Mouse (Mus musculus) heart, postnatal 0 days (tissue): ENCODE data around the gene Irak1bp1. TPM values are rescaled to one million over a fixed set of nuclear protein-coding genes. Genes with fewer than 3 reads are reported as not detected.

ENCODE experiments used
- ATAC-seq: fragments of 200-750 bp; cut with Nextera tagmentation; 2 replicates; pipeline ENCODE4 v1.8.0; 2017; ENCODE audit warnings: low read depth, moderate number of reproducible peaks, moderate library complexity; ENCODE audit not compliant: insufficient read depth
- DNase-seq: peaks from one replicate; pipeline ENCODE4 v3.0.0-alpha.2; 2016; ENCODE audit warnings: low spot score
- H3K27ac ChIP-seq: fragments of 300-500 bp; sonication (generic); 2 replicates; pipeline ENCODE4 v1.5.1; 2014; ENCODE audit warnings: low read depth, mild to moderate bottlenecking
- H3K27me3 ChIP-seq: fragments of 300-500 bp; sonication (generic); 2 replicates; pipeline ENCODE4 v1.6.1; 2014; ENCODE audit warnings: low read length, mixed read lengths; ENCODE audit not compliant: control insufficient read depth, insufficient read depth
- H3K36me3 ChIP-seq: fragments of 300-500 bp; sonication (generic); replicated peaks from 2 replicates; pipeline ENCODE4 v1.6.1; 2014; ENCODE audit warnings: low read length, mixed read lengths; ENCODE audit not compliant: control insufficient read depth, insufficient read depth
- H3K4me1 ChIP-seq: fragments of 300-500 bp; sonication (generic); 2 replicates; pipeline ENCODE4 v1.6.1; 2014; ENCODE audit warnings: antibody characterized with exemption; ENCODE audit not compliant: control insufficient read depth, insufficient read depth
- H3K4me2 ChIP-seq: fragments of 300-500 bp; sonication (generic); 2 replicates; pipeline ENCODE4 v1.6.1; 2014; ENCODE audit warnings: low read depth, mild to moderate bottlenecking, low read length, moderate library complexity
- H3K4me3 ChIP-seq: fragments of 300-500 bp; sonication (generic); 2 replicates; pipeline ENCODE4 v1.5.1; 2014; ENCODE audit warnings: low read depth, low read length
- H3K9ac ChIP-seq: fragments of 300-500 bp; sonication (generic); replicated peaks from 2 replicates; pipeline ENCODE4 v1.6.1; 2014; ENCODE audit warnings: low read depth, low read length, mixed read lengths
- H3K9me3 ChIP-seq: fragments of 300-500 bp; sonication (generic); replicated peaks from 2 replicates; pipeline ENCODE4 v1.6.1; 2016; ENCODE audit warnings: low read length; ENCODE audit not compliant: control insufficient read depth
- CTCF ChIP-seq: IDR thresholded peaks from 2 replicates; pipeline ENCODE4 v1.5.1; 2016; ENCODE audit warnings: antibody characterized with exemption, control low read depth, low read depth
- EP300 ChIP-seq: IDR thresholded peaks from 2 replicates; pipeline ENCODE4 v1.6.1; 2016; ENCODE audit warnings: antibody characterized with exemption, low read depth
- WGBS: fragments of 180-500 bp; shearing (Covaris S2); extraction: QIAGEN DNeasy Blood & Tissue Kit; methylation state at CpG from one replicate; pipeline ENCODE4 v1.1.7; 2014; 5-methylcytosine and 5-hydroxymethylcytosine counted together
- polyA plus RNA-seq: library from polyadenylated mRNA; unstranded; fragments of >200 nt; fragmentation: Nextera tagmentation; extraction: Ambion mirVana; gene quantifications from 2 replicates; pipeline ENCODE4 v1.2.1, GENCODE M21; 2015
- total RNA-seq: library from RNA; depleted of rRNA; stranded (reverse); fragments of >200 nt; gene quantifications from 2 replicates; pipeline ENCODE4 v1.2.3, GENCODE M21; 2014; ENCODE audit warnings: low replicate concordance; rRNA removed

Gene Irak1bp1
- total RNA-seq: 9.2 and 12.4 TPM in 2 replicates
- polyA plus RNA-seq: 8.4 and 8.6 TPM in 2 replicates

DNA sequence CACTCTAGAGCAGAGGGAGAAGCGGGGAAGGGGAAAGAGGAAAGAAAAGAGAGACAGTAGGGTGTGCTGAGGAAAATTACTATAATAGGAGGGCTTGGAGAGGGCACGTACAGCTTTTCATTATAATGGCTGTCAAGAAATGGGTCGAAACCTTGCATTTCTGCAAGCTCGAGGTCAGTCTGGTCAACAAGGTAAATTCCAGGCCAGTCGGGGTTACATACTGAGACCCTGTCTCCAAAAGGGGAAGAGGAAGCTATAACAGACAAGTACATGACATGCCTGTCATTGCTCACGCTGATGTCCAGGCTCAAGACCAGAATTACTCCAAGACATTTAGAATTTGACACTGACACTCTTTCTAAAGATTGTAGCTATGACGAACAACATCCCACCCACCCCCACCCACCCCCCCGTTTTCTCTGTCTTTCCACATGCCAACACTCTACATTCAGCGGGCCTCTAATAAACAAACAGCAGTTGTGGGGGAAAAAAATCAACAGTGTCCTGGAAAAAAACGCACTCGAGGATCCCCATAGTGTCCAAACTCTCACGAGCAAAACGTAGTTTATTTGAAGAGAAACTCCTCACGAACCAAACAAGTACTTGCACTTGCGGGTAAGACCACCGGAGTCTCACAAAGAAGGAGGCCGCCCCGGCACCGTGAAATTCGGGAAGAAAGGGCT lies at the start of gene Irak1bp1:
Gene Irak1bp1, plus strand, starts transcription at position 534 of the 683 bp plus-strand sequence.
- WGBS: 15% methylated on average over 20 of the region's 20 CpGs
- Histone ChIP-seq H3K4me3 (peak within 1 kb of the TSS; percentile 75), H3K4me2 (peak within 1 kb of the TSS; percentile 72), H3K9ac (peak within 1 kb of the TSS; percentile 58), H3K36me3 (no peaks in the 10 kb centered on the region), H3K9me3 (no peaks in the 10 kb centered on the region), H3K4me1 (no peaks in the 10 kb centered on the region), H3K27me3 (no peaks in the 10 kb centered on the region), H3K27ac (peak within 1 kb of the TSS; percentile 56)
- no peak for TF ChIP-seq EP300
- TF ChIP-seq CTCF: no peak
- DNase-seq (peak; percentile 8), ATAC-seq (peak; percentile 2; the same call in 1 of the 2 replicates)

DNA sequence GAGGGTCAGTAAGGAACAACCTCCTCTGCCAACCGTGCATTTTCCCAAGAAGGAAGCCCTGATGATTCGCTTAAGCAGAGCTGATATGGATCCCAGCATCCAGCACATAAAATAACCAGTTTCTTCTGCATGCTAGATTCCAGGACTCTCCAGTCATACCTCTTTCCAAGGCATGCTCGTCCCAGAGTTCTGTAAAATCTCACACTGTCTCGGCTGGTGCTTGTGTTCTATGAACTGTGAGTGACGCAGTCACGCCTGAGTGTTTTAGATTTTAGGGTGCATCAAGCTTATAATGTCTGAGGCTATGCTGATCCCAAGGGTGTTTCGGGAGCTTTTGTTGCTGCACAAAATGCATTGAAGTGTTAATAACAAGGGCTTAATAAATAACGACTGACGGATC lies 41.0 kb upstream of the Irak1bp1 start:
- Histone ChIP-seq H3K4me1 (no peaks in the 10 kb centered on the region), H3K27ac (no peak overlapping the region), H3K9ac (no peak overlapping the region), H3K36me3 (no peaks in the 10 kb centered on the region), H3K9me3 (no peaks in the 10 kb centered on the region), H3K4me3 (no peak overlapping the region), H3K4me2 (no peak overlapping the region), H3K27me3 (no peaks in the 10 kb centered on the region)
- 71% methylated on average over 9 of the region's 9 CpGs for WGBS
- no peak for TF ChIP-seq CTCF
- no peak for TF ChIP-seq EP300
- ATAC-seq (no peak), DNase-seq (no peak)

DNA sequence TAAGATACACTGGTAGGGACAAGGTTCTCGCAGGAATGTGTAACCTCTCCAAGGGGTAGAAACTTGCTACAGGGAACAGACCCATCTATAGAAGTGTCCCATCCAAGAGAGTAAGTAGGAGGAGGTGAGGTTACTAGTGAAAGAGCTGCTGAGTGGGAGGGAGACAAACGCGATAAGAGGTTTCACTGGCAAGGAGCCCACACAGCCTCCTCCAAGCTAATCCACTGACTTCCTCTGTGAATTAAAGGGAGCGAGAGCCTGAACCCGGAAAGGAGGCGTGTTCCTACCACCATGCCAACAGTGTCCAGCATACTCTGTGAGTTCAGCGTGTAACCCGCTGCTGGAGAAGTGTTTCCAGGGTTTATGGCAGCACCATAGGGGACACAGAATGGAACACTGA lies 29.0 kb upstream of the Irak1bp1 start:
- Histone ChIP-seq H3K4me2 (peak overlapping the region; percentile 2; the same call in 1 of the 2 replicates), H3K9me3 (no peaks in the 10 kb centered on the region), H3K4me3 (no peak overlapping the region), H3K4me1 (no peaks in the 10 kb centered on the region), H3K27me3 (no peaks in the 10 kb centered on the region), H3K9ac (no peak overlapping the region), H3K36me3 (no peaks in the 10 kb centered on the region), H3K27ac (no peak overlapping the region)
- TF ChIP-seq EP300: no peak
- TF ChIP-seq CTCF: no peak
- WGBS: 35% methylated on average over 8 of the region's 8 CpGs
- ATAC-seq: no peak
- DNase-seq: no peak

DNA sequence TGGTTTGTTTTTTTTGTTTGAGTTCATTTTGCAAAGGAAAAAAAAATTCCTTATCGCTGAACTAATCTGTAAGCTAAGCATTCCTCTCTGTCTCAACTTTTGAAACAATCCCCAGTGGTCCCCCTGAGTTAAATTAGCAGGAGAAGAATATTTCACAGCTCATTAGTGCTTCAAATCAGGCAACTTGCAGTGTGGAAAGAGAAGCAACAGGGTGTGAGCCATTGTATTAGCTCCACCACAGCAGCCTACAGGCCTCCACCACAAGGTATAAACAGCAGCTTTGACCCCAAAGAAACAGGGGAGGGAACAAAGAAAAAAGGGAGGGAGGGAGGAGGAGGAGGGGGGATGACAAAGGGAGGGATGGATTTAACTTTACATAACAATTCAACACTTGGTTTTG lies 22.2 kb upstream of the Irak1bp1 start:
- WGBS: 16% methylated on average over 1 of the region's 1 CpGs
- Histone ChIP-seq H3K4me1 (no peaks in the 10 kb centered on the region), H3K36me3 (no peaks in the 10 kb centered on the region), H3K27ac (no peak overlapping the region), H3K27me3 (no peaks in the 10 kb centered on the region), H3K9me3 (no peaks in the 10 kb centered on the region), H3K4me3 (no peak overlapping the region), H3K9ac (no peak overlapping the region), H3K4me2 (no peak overlapping the region)
- TF ChIP-seq CTCF (no peak), EP300 (no peak)
- ATAC-seq (no peak), DNase-seq (no peak)

- Histone ChIP-seq H3K4me3 (no peak overlapping the region), H3K27ac (no peak overlapping the region), H3K36me3 (no peaks in the 10 kb centered on the region), H3K4me1 (no peaks in the 10 kb centered on the region), H3K9ac (no peak overlapping the region), H3K4me2 (no peak overlapping the region), H3K27me3 (no peaks in the 10 kb centered on the region), H3K9me3 (no peaks in the 10 kb centered on the region)
- no peak for ATAC-seq
- 60% methylated on average over 5 of the region's 5 CpGs for WGBS
- no peak for DNase-seq
- TF ChIP-seq EP300: no peak
Observed at GRCm38 (mm10) chr9:82807635-82808034, 21.7 kb upstream of the Irak1bp1 start.
